ENCODE assay signal across 31 mouse cellular contexts in the genomic region with DNA sequence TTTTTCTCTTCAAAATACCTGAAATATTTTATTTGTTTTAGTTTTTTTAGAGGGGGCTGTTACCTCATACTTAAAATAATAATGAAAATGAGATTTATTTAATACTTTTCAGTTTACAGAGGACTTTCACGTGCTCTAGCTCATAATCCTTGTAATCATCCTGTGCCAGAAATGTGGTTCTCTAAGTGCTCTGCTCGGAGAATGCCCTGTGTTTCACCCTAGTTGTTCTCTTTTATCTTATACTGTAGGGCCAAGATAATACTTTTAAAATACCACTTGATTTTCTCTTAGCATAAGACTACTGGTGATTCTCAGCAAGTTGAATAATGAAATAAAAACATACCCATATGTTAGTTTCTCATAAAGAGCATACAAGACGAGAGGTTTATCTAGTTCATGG.
"Had no signal": no experiment of that assay in that cellular context is flagged by ENCODE, and none has a peak within 500 bp of the region (broad histone marks: within the 10 kb centered on the region; RNA-seq: fewer than 3 reads in every experiment).

No protein-coding gene starts in this region.

- H3K4me1 ChIP-seq: liver, embryonic 12.5 days; liver, embryonic 13.5 days; liver, embryonic 15.5 days; lung, embryonic 15.5 days; midbrain, embryonic 10.5 days; midbrain, embryonic 12.5 days; midbrain, embryonic 13.5 days; midbrain, embryonic 15.5 days had no signal

- H3K36me3 ChIP-seq: limb, embryonic 10.5 days; limb, embryonic 12.5 days; limb, embryonic 13.5 days; limb, embryonic 15.5 days; liver, embryonic 12.5 days; liver, embryonic 13.5 days; liver, embryonic 15.5 days; lung, embryonic 15.5 days; midbrain, embryonic 10.5 days; midbrain, embryonic 12.5 days; midbrain, embryonic 13.5 days; midbrain, embryonic 15.5 days had no signal

- H3K27ac ChIP-seq: limb, embryonic 10.5 days; limb, embryonic 12.5 days; limb, embryonic 13.5 days; limb, embryonic 15.5 days; liver, embryonic 12.5 days; liver, embryonic 13.5 days; liver, embryonic 14.5 days; liver, embryonic 15.5 days; lung, embryonic 15.5 days; macrophage; midbrain, embryonic 10.5 days; midbrain, embryonic 12.5 days; midbrain, embryonic 13.5 days; midbrain, embryonic 15.5 days had no signal

- H3K4me3 ChIP-seq: limb, embryonic 10.5 days; limb, embryonic 12.5 days; limb, embryonic 13.5 days; limb, embryonic 15.5 days; liver, embryonic 12.5 days; liver, embryonic 13.5 days; liver, embryonic 15.5 days; lung, embryonic 15.5 days; megakaryocyte, embryonic 14.5 days; midbrain, embryonic 10.5 days; midbrain, embryonic 12.5 days; midbrain, embryonic 13.5 days; midbrain, embryonic 15.5 days; myocyte had no signal

- H3K9me3 ChIP-seq: limb, embryonic 10.5 days; limb, embryonic 12.5 days; limb, embryonic 13.5 days; limb, embryonic 15.5 days; liver, embryonic 12.5 days; liver, embryonic 13.5 days; liver, embryonic 15.5 days; lung, embryonic 15.5 days; megakaryocyte, embryonic 14.5 days; midbrain, embryonic 10.5 days; midbrain, embryonic 12.5 days; midbrain, embryonic 13.5 days; midbrain, embryonic 15.5 days had no signal

- H3K27me3 ChIP-seq: limb, embryonic 12.5 days; limb, embryonic 13.5 days; limb, embryonic 15.5 days; liver, embryonic 12.5 days; liver, embryonic 13.5 days; liver, embryonic 15.5 days; lung, embryonic 15.5 days; megakaryocyte, embryonic 14.5 days; midbrain, embryonic 12.5 days; midbrain, embryonic 13.5 days; midbrain, embryonic 15.5 days had no signal

- DNase-seq: left cerebral cortex, postnatal 4 days; liver; liver, embryonic 13.5 days; liver, postnatal 0 days; lung, adult 18-20 months; lung, adult 2 months; lung, embryonic 14.5 days; lung, postnatal 10 days; lung, postnatal 14 days; lung, postnatal 36 days; lung, postnatal 4 days; midbrain, embryonic 14.5 days had no signal

- H3K9ac ChIP-seq: limb, embryonic 12.5 days; limb, embryonic 13.5 days; limb, embryonic 15.5 days; liver, embryonic 12.5 days; liver, embryonic 13.5 days; liver, embryonic 14.5 days; liver, embryonic 15.5 days; liver, postnatal 0 days; lung, embryonic 14.5 days; lung, embryonic 15.5 days; midbrain, embryonic 12.5 days; midbrain, embryonic 13.5 days; midbrain, embryonic 15.5 days had no signal

- ATAC-seq: liver, embryonic 12.5 days; liver, postnatal 0 days; lung, postnatal 0 days; midbrain, embryonic 13.5 days; midbrain, embryonic 15.5 days; midbrain, embryonic 16.5 days had no signal

- H3K4me2 ChIP-seq: limb, embryonic 12.5 days; limb, embryonic 13.5 days; limb, embryonic 15.5 days; liver, embryonic 11.5 days; liver, embryonic 12.5 days; liver, embryonic 13.5 days; liver, embryonic 15.5 days; lung, embryonic 14.5 days; lung, embryonic 15.5 days; midbrain, embryonic 11.5 days; midbrain, embryonic 12.5 days; midbrain, embryonic 13.5 days; midbrain, embryonic 15.5 days had no signal
